Mouse (Mus musculus) CD4-positive, CD25-positive, alpha-beta regulatory T cell, adult 2 months (primary cell): ENCODE measurements around the gene C1qbp.

ENCODE experiments used
- DNase-seq: peaks from one replicate; pipeline ENCODE4 v3.0.0-alpha.2; 2012; ENCODE audit warnings: low read depth, low spot score

C1qbp gene

GRCm38 (mm10) chr11:70982557-70983228 is at the start of gene C1qbp:
Gene C1qbp, minus strand, starts transcription at chr11:70983026.
- peak; percentile 95 for DNase-seq

GRCm38 (mm10) chr11:71032070-71032469 is 49.2 kb upstream of the C1qbp start:
- no peak for DNase-seq

GRCm38 (mm10) chr11:71029403-71030118 is 46.7 kb upstream of the C1qbp start:
- peak; percentile 14 for DNase-seq

GRCm38 (mm10) chr11:71028280-71028679 is 45.5 kb upstream of the C1qbp start:
- DNase-seq, result no peak

GRCm38 (mm10) chr11:71019201-71020068 is 36.6 kb upstream of the C1qbp start, which contains the start of the genes Mis12 and Derl2:
Gene Mis12, plus strand, starts transcription at chr11:71019611.
Gene Derl2, minus strand, starts transcription at chr11:71019841.
- peak; percentile 99 for DNase-seq

GRCm38 (mm10) chr11:71018416-71019200 is 35.8 kb upstream of the C1qbp start:
- no peak for DNase-seq

GRCm38 (mm10) chr11:71017051-71017450 is 34.2 kb upstream of the C1qbp start:
- no peak for DNase-seq

GRCm38 (mm10) chr11:71012743-71013142 is 29.9 kb upstream of the C1qbp start:
- no peak for DNase-seq

GRCm38 (mm10) chr11:71008321-71008720 is 25.5 kb upstream of the C1qbp start:
- no peak for DNase-seq

GRCm38 (mm10) chr11:71007831-71008230 is 25.0 kb upstream of the C1qbp start:
- DNase-seq, result no peak

GRCm38 (mm10) chr11:71007026-71007425 is 24.2 kb upstream of the C1qbp start:
- DNase-seq, result no peak

GRCm38 (mm10) chr11:71005046-71005445 is 22.2 kb upstream of the C1qbp start:
- DNase-seq, result peak; percentile 21

GRCm38 (mm10) chr11:71004316-71004773 is 21.5 kb upstream of the C1qbp start, which contains the start of gene Dhx33:
Gene Dhx33, minus strand, starts transcription at chr11:71004437.
- DNase-seq, result peak; percentile 98

- DNase-seq, result peak; percentile 27
These were observed 20.9 kb upstream of the C1qbp start for GRCm38 (mm10) chr11:71003611-71004315.

GRCm38 (mm10) chr11:71001167-71001566 is 18.3 kb upstream of the C1qbp start:
- DNase-seq, result no peak

- no peak for DNase-seq
These were observed 796 bp downstream of the C1qbp start for GRCm38 (mm10) chr11:70982030-70982429.

- no peak for DNase-seq
These were observed 1.9 kb downstream of the C1qbp start for GRCm38 (mm10) chr11:70980751-70981510.

- DNase-seq, result no peak
These were observed 2.6 kb downstream of the C1qbp start for GRCm38 (mm10) chr11:70980232-70980631.

GRCm38 (mm10) chr11:70977293-70977692 is 5.5 kb downstream of the C1qbp start:
- DNase-seq, result no peak

GRCm38 (mm10) chr11:70975193-70975592 is 7.6 kb downstream of the C1qbp start:
- DNase-seq, result no peak
